21 mouse cellular contexts compared by ENCODE assay signal in the genomic region with DNA sequence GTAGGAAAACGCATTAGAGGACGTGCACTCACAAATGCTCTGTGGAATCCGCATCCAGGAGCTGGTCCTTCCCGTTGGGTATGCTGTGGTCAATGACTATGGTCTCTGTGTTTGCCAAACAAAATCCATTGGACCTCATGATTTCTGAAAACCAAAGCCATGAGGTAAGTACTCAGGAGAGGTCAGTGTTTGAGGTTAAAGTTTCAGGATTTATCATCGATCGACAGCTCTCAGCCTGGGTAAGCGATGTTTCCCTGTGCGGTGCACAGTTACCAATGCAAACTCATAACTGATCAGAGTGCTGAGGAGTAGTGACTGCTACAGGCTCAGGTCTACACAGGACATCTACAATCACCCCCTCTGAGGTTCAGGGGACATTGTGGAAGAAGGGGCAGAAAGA.
"Had no signal": no experiment of that assay in that cellular context is flagged by ENCODE, and none has a peak within 500 bp of the region (broad histone marks: within the 10 kb centered on the region; RNA-seq: fewer than 3 reads in every experiment).

No protein-coding gene starts in this region.

- H3K4me1 ChIP-seq: midbrain, embryonic 10.5 days; midbrain, embryonic 12.5 days; neural tube, embryonic 13.5 days; neural tube, embryonic 15.5 days; stomach, embryonic 15.5 days had no signal

- H3K9me3 ChIP-seq: midbrain, embryonic 10.5 days; midbrain, embryonic 12.5 days; neural tube, embryonic 13.5 days; neural tube, embryonic 15.5 days; stomach, embryonic 15.5 days had no signal

- H3K36me3 ChIP-seq: midbrain, embryonic 10.5 days; midbrain, embryonic 12.5 days; neural tube, embryonic 13.5 days; neural tube, embryonic 15.5 days; stomach, embryonic 15.5 days had no signal

- H3K4me2 ChIP-seq: lung, embryonic 14.5 days; midbrain, embryonic 12.5 days; neural tube, embryonic 13.5 days; neural tube, embryonic 15.5 days; stomach, embryonic 15.5 days had no signal

- DNase-seq: lung, adult 18-20 months; lung, embryonic 14.5 days; lung, postnatal 10 days; lung, postnatal 4 days; midbrain, embryonic 14.5 days; retina, postnatal 1 day; right cerebral cortex, adult 18-20 months; right cerebral cortex, postnatal 25 days; right cerebral cortex, postnatal 4 days; spleen, adult 18-20 months; thymus, adult 2 months; thymus, postnatal 25 days; thymus, postnatal 4 days had no signal

- H3K27me3 ChIP-seq: midbrain, embryonic 12.5 days; neural tube, embryonic 13.5 days; neural tube, embryonic 15.5 days; stomach, embryonic 15.5 days had no signal

- ATAC-seq: midbrain, embryonic 16.5 days had no signal

- H3K4me3 ChIP-seq: midbrain, embryonic 10.5 days; midbrain, embryonic 12.5 days; myocyte; neural tube, embryonic 13.5 days; neural tube, embryonic 15.5 days; stomach, embryonic 15.5 days had no signal

- H3K27ac ChIP-seq: midbrain, embryonic 10.5 days; midbrain, embryonic 12.5 days; neural tube, embryonic 13.5 days; neural tube, embryonic 15.5 days; stomach, embryonic 15.5 days; stomach, postnatal 0 days had no signal

- H3K9ac ChIP-seq: lung, embryonic 14.5 days; midbrain, embryonic 12.5 days; neural tube, embryonic 13.5 days; neural tube, embryonic 15.5 days; stomach, embryonic 15.5 days had no signal
